Mouse (Mus musculus) E14TG2a.4 (cell line): ENCODE measurements at regions not wholly inside any gene's neighbourhood (a gene's known extent, or its start where the extent isn't known, plus 50 kb on each side); places are given as distances from the start of the nearest gene placed in this dataset.

Source experiments
- H3K27me3 ChIP-seq: 2 replicates; pipeline ENCODE4 v1.6.1; 2014; ENCODE audit warnings: low read length, control low read depth; ENCODE audit not compliant: insufficient read depth
- H3K36me3 ChIP-seq: 2 replicates; pipeline ENCODE4 v1.6.1; 2014; ENCODE audit warnings: low read length, control low read depth; ENCODE audit not compliant: insufficient read depth
- H3K4me1 ChIP-seq: replicated peaks from 2 replicates; pipeline ENCODE4 v1.6.1; 2014; ENCODE audit warnings: low read depth, low read length, control low read depth
- H3K4me3 ChIP-seq: replicated peaks from 2 replicates; pipeline ENCODE4 v1.5.1; 2014; ENCODE audit warnings: mild to moderate bottlenecking, low read length
- H3K9me3 ChIP-seq: 2 replicates; pipeline ENCODE4 v1.6.1; 2014; ENCODE audit warnings: low read length, control low read depth
- CTCF ChIP-seq: conservative IDR thresholded peaks from 2 replicates; pipeline ENCODE4 v1.5.1; 2014; ENCODE audit warnings: low read length
- NANOG ChIP-seq: IDR thresholded peaks from 2 replicates; pipeline ENCODE4 v1.6.1; 2014; ENCODE audit warnings: borderline replicate concordance, low read length, mixed read lengths
- POU5F1 ChIP-seq: IDR thresholded peaks from 2 replicates; pipeline ENCODE4 v1.6.1; 2014; ENCODE audit warnings: low read length, borderline replicate concordance

DNA sequence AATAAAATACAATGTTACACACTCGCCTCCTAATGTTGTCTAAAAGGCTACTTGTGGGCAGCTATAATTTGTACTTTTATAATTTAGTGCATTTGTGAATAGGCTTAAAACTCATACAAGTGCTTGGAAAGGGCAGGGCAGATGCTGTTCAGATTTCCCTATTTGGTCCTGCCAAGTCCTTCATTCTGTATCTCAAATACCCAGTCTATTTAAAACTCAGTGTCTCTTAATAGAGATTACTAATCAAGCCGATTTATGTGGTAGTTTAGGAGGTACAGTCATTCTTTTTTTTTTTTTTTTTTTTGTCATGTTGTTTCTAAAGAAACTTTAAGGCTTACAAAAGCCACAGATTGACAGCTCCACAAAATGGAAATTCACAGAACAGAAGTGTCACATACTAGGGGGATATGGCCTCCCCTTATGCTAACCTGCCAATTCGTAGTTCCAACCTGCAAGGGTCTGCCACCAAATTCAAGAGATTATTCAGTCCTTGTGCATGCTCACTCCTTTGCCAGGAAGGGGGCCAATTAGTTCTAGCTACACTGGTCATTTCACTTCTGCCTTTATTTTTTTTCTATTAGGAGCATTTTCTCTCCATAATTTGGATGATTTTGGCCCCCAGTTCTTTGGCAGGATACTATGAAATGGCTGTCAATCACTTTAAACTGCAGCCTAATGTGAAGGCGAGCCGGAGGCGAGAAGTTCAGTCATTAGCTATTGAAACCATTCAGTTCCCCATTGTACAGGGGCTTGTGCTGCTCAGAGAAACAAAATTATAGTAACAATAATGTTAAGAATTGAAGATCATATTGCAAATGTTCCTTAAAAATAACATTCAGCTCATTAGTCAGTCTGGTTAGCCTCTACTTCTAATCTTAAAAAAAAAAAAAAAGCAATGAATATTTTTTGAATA, 247.9 kb upstream of the Mms22l start:
- H3K9me3 ChIP-seq = no peaks in the 10 kb centered on the region
- H3K36me3 ChIP-seq = no peaks in the 10 kb centered on the region
- no peaks in the 10 kb centered on the region for H3K27me3 ChIP-seq
- no peak overlapping the region for H3K4me3 ChIP-seq
- H3K4me1 ChIP-seq = no peaks in the 10 kb centered on the region
- TF ChIP-seq CTCF = no peak
- no peak for TF ChIP-seq POU5F1

DNA sequence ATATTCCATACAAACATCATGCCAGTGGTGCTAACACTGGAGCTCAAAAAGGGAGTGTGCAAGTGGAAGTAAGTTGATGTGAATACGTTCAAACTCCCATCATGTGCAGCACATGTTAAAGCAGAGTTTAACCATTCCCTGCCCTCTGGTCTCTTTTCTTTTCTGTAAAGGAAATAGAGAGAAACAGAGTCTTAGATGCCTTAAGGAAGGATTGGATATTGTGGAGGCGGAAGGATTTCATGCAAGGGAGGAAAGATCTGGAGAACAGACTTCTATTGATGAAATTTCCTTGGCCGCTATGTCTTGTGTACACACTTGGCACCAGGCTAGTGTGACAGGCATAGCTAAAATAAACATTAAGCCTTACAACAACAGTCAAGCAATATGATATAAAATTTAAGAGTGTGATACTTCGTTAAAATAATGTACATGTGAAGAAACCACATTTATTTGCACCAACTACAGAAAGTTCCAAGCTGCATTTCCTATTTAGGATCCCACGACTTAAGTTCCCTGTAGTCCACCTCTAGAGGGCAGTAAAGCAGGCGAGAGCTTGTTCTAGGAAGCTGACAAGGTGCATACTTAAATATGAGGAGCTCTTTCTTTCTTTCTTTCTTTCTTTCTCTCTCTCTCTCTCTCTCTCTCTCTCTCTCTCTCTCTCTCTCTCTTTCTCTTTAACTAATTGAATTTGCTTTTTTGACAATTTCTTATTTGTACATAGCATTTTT, 246.8 kb upstream of the Mms22l start:
- no peaks in the 10 kb centered on the region for H3K9me3 ChIP-seq
- H3K4me3 ChIP-seq = no peak overlapping the region
- no peak for TF ChIP-seq POU5F1
- TF ChIP-seq CTCF = peak; percentile 55
- TF ChIP-seq NANOG = no peak
- no peaks in the 10 kb centered on the region for H3K27me3 ChIP-seq
- no peaks in the 10 kb centered on the region for H3K36me3 ChIP-seq
- no peaks in the 10 kb centered on the region for H3K4me1 ChIP-seq

DNA sequence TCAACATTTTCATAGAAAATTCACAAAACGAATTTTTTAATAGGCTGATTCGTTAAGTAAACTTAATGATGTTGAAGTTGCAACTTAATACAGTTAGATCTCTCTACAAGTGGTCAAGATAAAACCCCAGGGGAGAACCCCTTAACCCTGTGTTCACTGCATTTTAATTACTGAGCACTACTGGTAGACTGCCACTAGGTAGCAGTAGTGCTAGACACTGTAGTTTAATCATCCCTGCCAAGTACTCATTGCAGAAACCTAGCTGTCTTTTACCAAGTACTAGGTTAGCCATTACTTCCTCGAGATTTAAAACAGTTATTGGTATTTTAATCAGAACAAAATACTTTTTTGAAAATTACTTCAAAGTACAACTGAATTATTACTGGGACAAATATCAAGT, 218.1 kb upstream of the Mms22l start:
- Histone ChIP-seq H3K9me3 (peaks cover 36% of the 10 kb centered on the region), H3K36me3 (no peaks in the 10 kb centered on the region), H3K4me3 (no peak overlapping the region), H3K27me3 (no peaks in the 10 kb centered on the region), H3K4me1 (no peaks in the 10 kb centered on the region)
- TF ChIP-seq CTCF (peak; percentile 43), NANOG (no peak)
